Mouse (Mus musculus) cerebellum, adult 18-20 months (tissue): Measurements from ENCODE around the gene Prokr2.
"Not testable (repeated sequence)": the region's sequence is repeated elsewhere in the genome, so short reads cannot be mapped to it uniquely, and the experiment has no call there.

Experiments used
- DNase-seq, 2 experiments: peaks; one replicate each; pipeline ENCODE4 v3.0.0; 2021

The Prokr2 gene

DNA sequence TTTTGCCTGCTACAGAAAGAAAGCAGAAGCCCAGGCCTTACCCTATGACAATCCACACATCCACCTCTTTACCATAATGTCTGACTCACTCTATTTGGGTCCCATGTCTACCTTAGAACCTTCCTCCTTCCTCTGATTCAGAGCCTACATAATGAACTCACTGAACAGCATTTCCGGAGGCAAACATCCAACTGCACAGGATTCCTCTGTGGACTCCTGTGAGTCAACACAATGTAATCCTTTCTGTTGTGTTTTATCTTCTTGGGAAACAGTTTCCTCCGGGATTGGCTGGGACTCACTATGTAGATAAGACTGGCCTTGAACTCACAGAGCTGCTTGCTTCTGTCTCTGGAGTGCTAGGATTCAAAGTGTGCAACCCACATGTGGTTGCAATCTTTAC is 44.9 kb downstream of the Prokr2 start:
- no peak for DNase-seq

DNA sequence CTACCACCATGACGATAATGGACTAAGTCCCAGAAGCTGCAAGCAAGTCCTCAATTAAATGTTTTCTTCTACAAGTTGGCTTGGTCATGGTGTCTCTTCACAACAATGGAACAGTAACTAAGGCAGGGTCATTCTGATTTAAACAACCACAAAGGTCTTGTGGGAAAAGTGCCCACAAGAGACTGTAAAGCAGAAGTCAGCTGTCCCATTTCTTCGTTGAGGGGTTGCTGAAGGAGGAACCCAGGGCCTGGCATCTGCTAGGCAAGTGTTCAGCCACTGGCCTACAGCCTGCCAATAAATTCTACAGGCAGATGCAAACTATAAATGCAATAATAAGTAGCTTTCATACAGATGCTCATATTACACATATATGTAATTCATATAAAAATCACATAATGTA is 48.0 kb downstream of the Prokr2 start:
- no peak for DNase-seq

DNA sequence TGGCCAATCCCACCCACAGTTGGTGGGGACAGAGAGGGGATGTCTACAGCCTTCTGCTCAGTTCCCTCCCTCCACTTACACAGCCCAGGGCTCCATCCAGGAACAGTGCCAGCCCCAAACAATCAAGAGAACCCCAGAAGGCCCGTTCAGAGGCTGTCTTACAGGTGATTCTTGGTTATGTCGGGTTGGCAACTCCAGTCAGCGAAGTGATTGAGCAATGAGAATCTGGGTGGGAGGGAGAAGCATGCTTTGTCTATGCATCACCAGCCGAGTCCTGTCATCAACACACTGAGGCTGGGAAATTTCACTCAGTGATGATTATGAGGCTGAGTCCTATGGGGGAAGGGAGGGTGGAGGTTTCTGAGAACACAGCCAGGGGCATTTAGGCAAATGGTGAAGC is 61.7 kb downstream of the Prokr2 start:
- no peak for DNase-seq

DNA sequence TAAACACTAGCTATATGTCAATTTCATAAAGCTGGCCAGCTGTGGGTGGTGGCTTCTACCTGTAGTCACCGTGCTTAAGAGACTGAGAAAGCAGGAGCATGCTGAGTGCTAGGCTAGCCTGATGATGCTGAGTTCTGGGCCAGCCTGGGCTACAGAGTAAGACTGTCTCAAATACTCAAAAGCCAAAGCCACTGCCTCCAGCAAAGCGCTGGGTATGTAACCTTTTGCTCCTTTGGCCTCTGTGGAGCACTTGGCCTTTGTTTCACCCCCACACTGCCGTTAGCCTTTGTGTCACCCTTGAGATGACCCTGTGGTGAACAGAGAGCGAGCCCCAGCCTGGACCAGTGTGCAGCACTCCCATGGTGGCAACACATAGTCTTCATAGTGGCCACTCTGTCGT is 64.7 kb downstream of the Prokr2 start:
- DNase-seq = no peak

DNA sequence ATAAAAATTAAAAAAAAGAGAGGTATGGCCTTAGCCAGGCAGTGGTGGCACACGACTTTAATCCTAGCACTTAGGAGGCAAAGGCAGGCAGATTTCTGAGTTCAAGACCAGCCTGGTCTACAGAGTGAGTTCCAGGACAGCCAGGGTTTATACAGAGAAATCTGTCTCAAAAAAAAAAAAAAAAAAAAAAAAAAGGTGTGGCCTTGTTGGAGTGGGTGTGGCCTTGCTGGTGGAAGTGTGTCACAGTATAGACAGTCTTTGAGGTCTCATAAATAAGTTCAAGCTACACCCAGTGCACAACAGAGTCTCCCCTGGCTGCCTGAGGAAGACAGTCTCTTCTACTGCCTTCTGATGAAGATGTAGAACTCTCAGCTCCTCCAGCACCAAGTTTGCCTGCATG is 68.1 kb downstream of the Prokr2 start:
- no peak for DNase-seq

DNA sequence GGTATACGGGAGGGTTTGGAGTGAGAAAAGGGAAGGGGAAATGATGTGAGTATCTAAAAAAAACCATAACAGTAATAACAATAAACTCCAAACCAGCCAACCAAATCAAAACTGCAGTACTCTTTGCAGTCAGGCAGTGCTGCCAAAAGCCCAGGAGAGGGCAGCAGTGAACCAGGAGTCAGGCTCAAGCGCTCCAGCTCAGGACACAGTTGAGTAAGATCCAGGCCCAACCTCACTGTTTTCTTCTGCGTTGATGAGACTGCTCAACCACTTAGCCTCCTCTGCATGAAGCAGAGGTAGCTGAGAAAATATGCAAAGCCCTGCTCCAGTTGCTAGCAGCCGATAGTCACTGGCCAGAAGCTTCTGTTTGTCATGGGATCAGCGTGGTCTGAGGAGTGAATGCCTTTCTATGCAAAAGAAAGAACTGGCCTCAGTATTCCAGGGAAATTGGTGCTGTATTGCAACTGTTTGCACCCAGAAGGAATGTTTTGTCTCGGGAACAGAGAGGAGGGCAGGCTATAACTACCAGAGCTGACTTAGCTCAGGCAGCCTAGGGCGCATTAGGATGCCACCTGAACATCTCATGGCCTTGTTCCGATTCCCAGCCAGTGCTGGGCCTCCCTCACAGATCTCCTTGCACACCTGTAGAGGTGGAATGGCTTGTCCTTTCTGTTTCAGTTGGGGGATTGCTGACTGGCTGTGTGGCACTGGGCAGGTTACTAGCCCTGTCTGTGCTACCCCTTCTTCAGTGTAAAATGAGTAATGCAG is 69.0 kb downstream of the Prokr2 start:
- peak; percentile 76 to 79 for DNase-seq

DNA sequence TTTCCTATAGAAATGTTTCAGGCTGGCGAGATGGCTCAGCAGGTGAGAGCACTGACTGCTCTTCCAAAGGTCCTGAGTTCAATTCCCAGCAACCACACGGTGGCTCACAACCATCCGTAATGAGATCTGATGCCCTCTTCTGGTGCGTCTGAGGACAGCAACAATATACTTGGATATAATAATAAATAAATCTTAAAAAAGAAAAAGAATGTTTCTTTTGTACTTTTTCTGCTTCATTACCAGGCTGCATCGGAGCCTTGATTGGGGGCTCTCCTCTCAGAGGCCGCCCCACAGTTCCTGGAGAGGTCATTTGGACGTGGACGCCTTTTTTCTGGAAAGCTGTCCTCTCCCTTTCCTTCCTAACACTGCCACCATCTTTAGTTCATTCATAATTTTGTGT is 71.2 kb downstream of the Prokr2 start:
- not testable (repeated sequence) for DNase-seq

DNA sequence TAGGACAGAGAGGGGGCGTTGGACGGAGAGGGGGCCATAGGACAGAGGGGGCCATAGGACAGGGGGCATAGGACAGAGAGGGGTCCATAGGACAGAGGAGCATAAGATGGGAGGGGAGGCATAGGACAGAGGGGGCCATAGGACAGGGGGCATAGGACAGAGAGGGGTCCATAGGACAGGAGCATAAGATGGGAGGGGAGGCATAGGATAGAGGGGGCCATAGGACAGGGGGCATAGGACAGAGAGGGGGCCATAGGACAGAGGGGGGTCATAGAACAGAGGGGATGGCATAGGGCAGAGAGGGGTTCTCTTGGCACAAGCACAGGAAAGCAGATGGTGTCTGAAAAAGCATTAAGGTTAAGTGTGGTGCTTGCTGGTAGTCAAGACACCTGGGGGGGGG is 71.7 kb downstream of the Prokr2 start:
- DNase-seq = no peak

DNA sequence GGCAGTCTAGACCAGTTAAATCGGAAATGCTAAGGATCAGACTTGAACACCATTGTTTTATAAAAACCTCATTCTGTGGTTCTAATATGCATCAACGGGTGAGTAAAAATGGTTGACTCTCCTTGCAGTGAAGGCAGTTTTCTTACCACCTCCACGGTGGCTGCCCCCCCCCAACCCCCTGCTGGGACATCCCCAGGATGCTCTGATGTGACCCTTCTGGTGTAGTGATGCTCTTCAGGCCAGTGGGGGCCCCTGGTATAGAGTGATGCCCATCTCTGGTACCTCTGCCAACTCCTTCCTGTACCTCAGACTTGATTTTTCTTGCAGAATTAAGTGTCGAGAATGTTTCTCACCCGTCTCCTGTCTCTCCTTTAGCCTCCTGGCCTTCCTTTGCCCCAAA is 72.6 kb downstream of the Prokr2 start:
- no peak for DNase-seq

DNA sequence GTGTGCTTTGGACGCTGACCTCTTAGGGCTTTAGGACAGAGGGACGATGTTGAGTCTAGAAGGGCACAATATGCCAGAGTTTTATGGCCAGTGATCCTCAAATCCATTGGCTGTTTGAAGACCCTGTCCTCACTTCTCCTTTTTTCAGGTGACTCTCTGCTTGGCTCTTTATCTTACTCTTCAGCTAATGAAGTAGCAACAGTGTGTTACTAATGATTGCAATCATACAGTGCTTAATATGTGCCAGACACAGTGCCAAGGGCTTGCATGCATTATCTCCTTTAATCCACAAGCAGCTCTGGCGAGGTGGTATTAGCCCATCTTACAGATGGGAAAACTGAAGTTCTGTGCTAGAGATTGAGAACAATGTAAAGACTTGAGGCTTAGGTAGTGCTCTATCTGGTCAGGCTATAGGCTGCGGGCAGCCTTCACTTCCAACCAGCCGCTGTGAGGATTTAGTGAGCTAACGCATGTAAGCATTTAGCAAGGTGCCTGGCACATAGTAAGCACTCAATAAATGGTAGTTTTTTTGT is 75.8 kb downstream of the Prokr2 start:
- no peak for DNase-seq

DNA sequence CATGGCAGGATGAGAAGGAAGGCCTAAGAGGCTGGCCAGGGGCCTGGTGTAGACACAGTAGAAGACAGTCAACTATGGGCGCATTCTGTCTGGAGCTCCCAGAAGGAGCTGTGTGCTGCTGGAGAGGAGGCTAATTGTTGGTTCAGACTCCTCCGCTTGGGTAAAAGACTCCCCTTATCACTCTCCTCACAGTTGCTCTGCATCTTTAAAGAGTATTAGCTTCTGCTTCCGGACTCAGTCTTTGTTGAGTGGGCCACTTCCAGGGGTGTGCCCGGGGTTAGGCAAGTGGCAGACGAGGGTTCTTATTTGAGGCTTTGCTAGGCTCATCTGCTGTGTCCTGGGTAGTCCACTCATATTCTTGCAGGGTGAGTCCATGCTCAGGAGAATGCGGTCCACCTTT is 76.4 kb downstream of the Prokr2 start:
- DNase-seq = no peak

DNA sequence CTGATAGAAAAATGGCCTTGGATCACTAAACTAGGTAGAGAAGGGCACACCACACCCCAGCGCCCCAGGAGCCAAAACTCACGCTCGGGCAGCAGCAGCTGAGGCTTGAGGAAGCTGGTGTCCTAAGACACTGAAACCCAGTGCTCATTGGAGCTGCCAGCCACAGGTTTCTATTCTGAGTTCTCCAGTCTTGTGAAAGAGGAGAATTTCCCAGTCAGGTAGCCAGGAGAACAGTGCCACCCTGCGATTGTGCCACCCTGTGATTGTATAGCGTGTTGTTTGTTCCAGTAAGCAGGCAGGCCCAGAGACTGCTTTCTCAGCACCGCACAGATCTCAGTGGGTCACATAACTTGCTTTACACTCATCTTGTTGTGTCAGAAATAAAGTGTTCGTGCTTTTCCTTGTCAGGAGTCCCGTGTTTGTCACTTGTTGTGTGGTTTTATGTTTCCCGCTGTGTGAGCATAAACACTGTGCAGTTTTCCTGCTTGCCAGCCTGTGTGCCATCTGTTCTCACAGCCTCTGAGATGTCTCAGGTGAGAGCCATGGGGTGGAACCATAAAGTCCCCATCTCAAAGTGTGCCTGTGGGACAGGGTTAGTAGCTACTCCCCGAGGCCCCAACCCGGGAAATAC is 77.9 kb downstream of the Prokr2 start:
- DNase-seq = peak; percentile 71 to 76

DNA sequence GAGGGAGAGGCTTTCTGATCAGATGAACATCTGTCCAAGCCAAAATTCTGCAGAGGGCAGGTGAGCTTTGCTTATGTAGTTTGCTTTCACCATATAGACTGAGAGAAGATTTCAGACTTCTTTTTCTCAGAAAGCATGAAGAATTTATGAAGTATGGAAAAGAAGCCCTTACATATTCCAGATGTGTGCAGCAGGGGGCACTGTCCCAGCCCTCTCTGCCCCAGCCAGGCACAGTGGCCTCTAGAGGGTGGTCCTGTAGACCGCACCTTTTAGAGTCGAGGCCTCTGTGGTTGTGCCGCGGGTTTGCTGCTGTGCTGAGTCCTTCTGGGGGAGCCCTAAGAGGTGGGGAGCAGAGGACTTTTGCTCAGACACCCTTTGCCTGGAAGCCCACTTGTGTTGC is 79.3 kb downstream of the Prokr2 start:
- no peak for DNase-seq

DNA sequence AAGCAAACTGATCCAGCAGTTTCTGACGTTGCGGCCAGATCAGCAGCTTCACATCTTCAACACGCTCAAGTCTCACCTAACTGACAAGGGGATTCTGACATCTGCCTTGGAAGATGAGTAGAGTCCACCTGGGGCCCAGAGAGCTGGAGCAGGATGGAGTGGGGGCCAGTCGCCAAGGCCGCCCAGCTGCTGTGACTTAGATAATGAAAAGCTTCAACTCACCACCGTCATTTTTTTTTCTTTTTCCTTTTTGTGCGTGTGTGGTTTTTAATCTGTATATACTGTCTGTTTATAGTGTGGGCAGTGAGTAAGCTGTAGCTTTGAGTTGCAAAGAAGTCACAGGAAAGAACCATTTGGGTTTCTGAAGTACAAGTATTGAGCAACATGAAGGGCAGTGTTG is 80.1 kb downstream of the Prokr2 start:
- DNase-seq = no peak

DNA sequence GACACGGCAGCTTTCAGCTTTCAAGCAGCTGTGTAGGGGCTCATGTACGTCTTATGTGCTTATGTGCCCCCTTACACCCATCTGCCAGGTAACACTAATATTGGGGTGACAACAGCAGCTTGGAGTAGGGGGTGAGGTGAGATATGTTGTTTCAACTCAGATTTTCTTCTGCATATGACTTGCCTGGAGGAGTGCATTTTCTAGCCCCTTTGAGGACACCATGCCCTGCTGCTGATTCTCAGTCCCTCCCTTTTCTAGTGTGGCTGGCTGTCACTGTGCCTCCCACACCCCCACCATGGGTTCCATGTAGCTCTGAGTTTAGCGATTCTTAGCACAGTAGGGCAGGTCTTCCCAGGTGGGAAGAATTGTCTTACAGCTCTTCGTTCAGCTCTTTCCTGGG is 83.8 kb downstream of the Prokr2 start:
- no peak for DNase-seq

DNA sequence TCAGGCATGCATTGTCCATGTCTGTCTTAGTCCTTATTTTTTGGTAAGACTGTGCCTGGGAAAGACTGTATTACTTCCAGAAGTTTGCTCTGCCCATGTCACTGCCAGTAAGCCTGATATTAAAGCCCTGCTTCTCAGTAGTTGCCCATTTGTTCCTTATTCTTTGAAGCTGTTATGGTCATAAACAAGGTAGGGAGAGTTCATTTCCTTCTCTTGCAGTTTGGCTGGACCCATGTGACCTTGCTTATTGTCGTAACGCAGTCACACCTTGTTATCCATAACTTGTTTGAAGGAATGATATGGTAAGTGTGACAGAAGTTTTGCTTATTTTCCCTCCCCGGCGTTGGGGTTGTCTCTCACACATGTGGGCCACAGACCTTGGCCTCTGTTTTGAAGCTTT is 87.0 kb downstream of the Prokr2 start:
- DNase-seq = no peak

DNA sequence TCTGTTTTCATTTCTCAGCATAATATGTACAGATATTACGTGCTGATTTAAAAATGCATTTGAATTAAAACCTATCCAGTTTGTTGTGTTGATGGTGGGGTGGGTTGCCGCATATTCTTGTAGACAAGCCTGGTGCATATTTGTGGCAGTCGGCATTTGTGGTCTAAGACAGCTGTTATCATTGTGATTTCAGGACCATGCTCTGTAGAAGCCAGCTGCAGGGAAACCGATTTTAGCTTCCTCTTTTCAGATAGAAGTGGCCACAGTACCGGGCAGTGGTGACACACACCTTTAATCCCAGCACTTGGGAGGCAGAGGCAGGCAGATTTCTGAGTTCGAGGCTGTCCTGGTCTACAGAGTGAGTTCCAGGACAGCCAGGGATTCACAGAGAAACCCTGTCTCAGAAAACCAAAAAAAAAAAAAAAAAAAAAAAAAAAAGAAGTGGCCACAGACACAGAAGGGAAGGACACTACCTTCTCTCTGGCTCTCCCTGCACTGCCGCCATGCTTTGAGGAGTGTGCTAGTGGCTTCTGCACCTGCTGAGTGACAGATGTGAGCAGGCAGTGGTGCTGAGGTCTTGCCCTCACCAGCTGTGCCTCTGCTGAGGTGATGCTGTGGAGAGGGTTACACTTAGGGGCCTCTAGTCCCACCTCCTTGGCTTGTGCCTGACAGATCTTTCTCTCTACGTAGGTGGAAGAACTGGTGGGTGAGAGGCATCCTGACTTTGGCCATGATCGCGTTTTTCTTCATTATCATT is 91.4 kb downstream of the Prokr2 start:
- DNase-seq = no peak

DNA sequence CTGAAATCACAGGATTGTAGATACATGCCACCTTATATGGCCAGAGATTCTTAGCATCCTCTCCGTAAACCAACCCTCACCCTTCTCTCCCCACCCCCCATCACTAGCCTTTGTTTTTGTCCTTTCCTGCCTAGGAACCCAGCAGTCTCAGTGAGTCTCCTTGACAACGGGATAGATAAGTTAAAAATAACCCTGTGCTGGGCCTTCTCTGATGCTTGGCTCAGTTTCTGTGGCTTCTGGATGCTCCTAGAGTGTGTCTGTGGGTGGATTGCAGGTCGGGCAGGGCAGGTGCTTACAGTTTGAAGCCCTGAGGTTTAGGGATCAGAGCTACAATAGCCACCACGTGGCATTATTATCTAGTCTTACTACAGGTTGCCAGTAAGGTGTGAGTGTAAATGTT is 93.2 kb downstream of the Prokr2 start:
- peak; percentile 68 to 76 for DNase-seq

DNA sequence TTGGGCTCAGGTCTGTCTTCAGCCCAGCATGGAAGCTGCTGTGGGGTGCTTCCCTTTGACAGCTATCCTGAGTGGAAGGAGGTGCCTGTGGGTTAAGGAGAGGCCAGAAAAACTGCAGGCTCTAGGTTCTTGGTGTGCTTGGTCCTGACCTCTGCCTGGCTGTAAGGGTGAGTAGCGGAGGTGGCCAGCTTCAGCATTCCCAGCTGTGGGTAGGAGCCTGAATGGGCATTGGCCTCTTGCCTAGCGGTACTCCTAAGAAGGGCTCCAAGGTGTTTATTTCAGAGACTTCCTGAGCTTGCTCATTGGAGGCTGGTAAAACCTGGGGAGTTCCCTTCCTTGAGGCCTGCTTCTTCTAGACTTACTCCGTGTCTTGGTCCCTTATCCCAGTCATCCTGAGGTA is 94.0 kb downstream of the Prokr2 start:
- no peak for DNase-seq

DNA sequence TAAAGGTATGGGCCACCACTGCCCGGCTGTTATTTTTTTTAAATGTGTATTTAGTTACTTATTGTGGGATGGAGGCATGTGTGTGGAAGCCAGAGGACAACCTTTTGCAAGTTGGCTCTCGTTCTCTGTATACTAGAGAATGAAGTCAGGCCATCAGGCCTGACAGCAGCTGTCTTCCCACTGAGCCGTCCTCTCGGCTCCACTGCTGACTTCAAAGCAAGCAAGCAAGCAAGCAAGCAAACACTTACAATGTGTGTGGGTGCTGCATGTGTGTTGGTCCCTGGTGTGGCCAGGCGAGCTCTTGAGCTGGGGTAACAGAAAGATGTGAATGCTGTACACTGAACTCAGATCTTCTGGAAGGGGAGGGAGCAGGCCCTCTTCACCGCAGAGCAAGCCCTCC is 94.4 kb downstream of the Prokr2 start:
- no peak for DNase-seq

DNA sequence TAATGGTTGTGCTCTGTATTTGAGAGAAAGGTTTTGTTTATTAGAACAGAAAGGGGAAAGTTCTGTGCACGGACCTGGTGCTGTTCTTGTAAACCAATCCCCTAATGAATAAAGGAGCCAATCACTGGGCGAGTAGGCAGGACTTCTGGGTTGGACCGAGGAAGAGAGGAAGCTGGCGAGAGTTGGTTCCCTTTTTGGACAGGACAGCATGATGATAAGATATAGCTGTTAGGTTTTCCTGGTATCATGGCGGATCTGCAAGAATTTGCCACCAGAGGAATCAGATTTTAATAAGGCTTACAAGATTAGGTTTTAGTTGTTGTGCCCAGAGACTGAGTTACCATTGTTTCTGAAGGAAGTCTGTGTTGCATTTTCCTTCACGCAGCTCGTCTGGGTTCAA is 96.0 kb downstream of the Prokr2 start:
- DNase-seq = not testable (repeated sequence)
